ENCODE assay signal across 10 mouse cellular contexts in the genomic region with DNA sequence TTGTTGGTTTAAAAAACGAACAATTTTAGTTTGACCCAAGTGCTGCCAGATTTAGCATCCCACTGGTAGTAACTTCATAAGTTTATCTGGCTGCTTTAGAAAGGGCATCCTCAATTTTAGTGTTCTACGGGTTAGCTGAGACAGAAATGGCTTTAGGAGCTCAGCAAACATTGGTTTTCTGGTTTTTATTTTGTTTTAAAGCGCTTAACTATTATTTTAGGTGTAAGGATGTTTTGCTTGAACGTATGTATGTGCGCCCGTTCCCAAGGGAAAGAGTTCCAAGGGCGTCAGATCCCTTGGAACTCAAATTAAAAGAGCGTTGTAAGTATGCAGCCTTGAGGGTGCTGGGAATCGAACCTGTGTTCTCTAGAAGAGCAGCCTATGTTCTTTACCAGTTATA. TPM values are rescaled to one million over a fixed set of nuclear protein-coding genes. Genes with fewer than 3 reads are reported as not detected.
A peak's percentile ranks its signal among the peaks of the same experiment; 100 is the strongest.
DNase-seq lines count a peak whose midpoint lies in the region; ATAC-seq lines count a peak whose summit lies in the region.
"Had no signal": no experiment of that assay in that cellular context is flagged by ENCODE, and none has a peak within 500 bp of the region (broad histone marks: within the 10 kb centered on the region; RNA-seq: fewer than 3 reads in every experiment).

No protein-coding gene starts in this region.

- peak overlapping the region; percentile 88 for H3K4me2 ChIP-seq in heart, embryonic 13.5 days
- 0 out of 2 replicates have a peak overlapping the region, but pooled peaks have one; percentile 91 for H3K4me2 ChIP-seq in lung, embryonic 15.5 days
- no peak overlapping the region for H3K4me2 ChIP-seq in limb, embryonic 13.5 days (replicated peaks)
- H3K4me2 ChIP-seq in neural tube, embryonic 13.5 days: peak overlapping the region; percentile 96; the same call in 1 of the 2 replicates

- 41% methylated on average over 9 of the region's 9 CpGs for WGBS in heart, embryonic 13.5 days
- 38% methylated on average over 9 of the region's 9 CpGs for WGBS in lung, embryonic 15.5 days
- WGBS in limb, embryonic 13.5 days: 27% methylated on average over 9 of the region's 9 CpGs
- 49% methylated on average over 9 of the region's 9 CpGs for WGBS in neural tube, embryonic 13.5 days

- no peaks in the 10 kb centered on the region for H3K36me3 ChIP-seq in heart, embryonic 13.5 days
- H3K36me3 ChIP-seq in lung, embryonic 15.5 days: no peaks in the 10 kb centered on the region
- no peaks in the 10 kb centered on the region for H3K36me3 ChIP-seq in limb, embryonic 13.5 days
- no peaks in the 10 kb centered on the region for H3K36me3 ChIP-seq in neural tube, embryonic 13.5 days
- H3K36me3 ChIP-seq: embryonic facial prominence, embryonic 12.5 days had no signal

- H3K4me3 ChIP-seq in heart, embryonic 13.5 days: no peak overlapping the region
- H3K4me3 ChIP-seq in lung, embryonic 15.5 days: no peak overlapping the region
- peak overlapping the region; percentile 65; the same call in 1 of the 2 replicates for H3K4me3 ChIP-seq in limb, embryonic 13.5 days
- no peak overlapping the region for H3K4me3 ChIP-seq in neural tube, embryonic 13.5 days

- H3K9ac ChIP-seq in heart, embryonic 13.5 days: no peak overlapping the region
- no peak overlapping the region for H3K9ac ChIP-seq in lung, embryonic 15.5 days
- no peak overlapping the region for H3K9ac ChIP-seq in limb, embryonic 13.5 days
- no peak overlapping the region for H3K9ac ChIP-seq in neural tube, embryonic 13.5 days

- H3K9me3 ChIP-seq in heart, embryonic 13.5 days: no peaks in the 10 kb centered on the region
- H3K9me3 ChIP-seq in lung, embryonic 15.5 days: no peaks in the 10 kb centered on the region
- H3K9me3 ChIP-seq in limb, embryonic 13.5 days: no peaks in the 10 kb centered on the region
- no peaks in the 10 kb centered on the region for H3K9me3 ChIP-seq in neural tube, embryonic 13.5 days
- H3K9me3 ChIP-seq: embryonic facial prominence, embryonic 12.5 days had no signal

- peaks cover 22% of the 10 kb centered on the region for H3K4me1 ChIP-seq in heart, embryonic 13.5 days
- H3K4me1 ChIP-seq in lung, embryonic 15.5 days: peaks cover 28% of the 10 kb centered on the region
- peaks cover 25% of the 10 kb centered on the region for H3K4me1 ChIP-seq in limb, embryonic 13.5 days
- H3K4me1 ChIP-seq in neural tube, embryonic 13.5 days (replicated peaks): peaks cover 32% of the 10 kb centered on the region

- H3K27ac ChIP-seq in heart, embryonic 13.5 days (replicated peaks): no peak overlapping the region
- H3K27ac ChIP-seq in lung, embryonic 15.5 days: no peak overlapping the region
- no peak overlapping the region for H3K27ac ChIP-seq in limb, embryonic 13.5 days
- H3K27ac ChIP-seq in neural tube, embryonic 13.5 days (replicated peaks): no peak overlapping the region
- H3K27ac ChIP-seq: embryonic facial prominence, embryonic 12.5 days had no signal

- H3K27me3 ChIP-seq in heart, embryonic 13.5 days (replicated peaks): peaks cover 76% of the 10 kb centered on the region
- peaks cover 73% of the 10 kb centered on the region for H3K27me3 ChIP-seq in lung, embryonic 15.5 days
- H3K27me3 ChIP-seq in limb, embryonic 13.5 days: peaks cover 75% of the 10 kb centered on the region
- peaks cover 60% of the 10 kb centered on the region for H3K27me3 ChIP-seq in neural tube, embryonic 13.5 days

- ATAC-seq in heart, embryonic 13.5 days (ENCODE audit: extremely low read depth, insufficient number of reproducible peaks, low FRiP score, low TSS enrichment): no peak
- no peak for ATAC-seq in lung, embryonic 15.5 days (ENCODE audit: borderline replicate concordance, extremely low read depth, low FRiP score, low TSS enrichment)
- no peak for ATAC-seq in limb, embryonic 13.5 days (ENCODE audit: low FRiP score, low read depth)
- no peak for ATAC-seq in neural tube, embryonic 13.5 days (ENCODE audit: low read depth)

- DNase-seq in heart, adult 18-20 months: no peak
- no peak for DNase-seq in lung, postnatal 14 days
- DNase-seq in right cerebral cortex, postnatal 4 days: no peak

RNA-seq across cellular contexts. Expression of gene Usp44, which starts 1.5 kb away (rescaled TPM):
- 0.29 and 0.31 TPM in 2 replicates for polyA plus RNA-seq in heart, embryonic 13.5 days (2015; fragmentation: Nextera tagmentation; extraction: Ambion mirVana)
- not detected for total RNA-seq in heart, adult 18-20 months (2021)
- polyA plus RNA-seq in lung, embryonic 15.5 days (2015; fragmentation: Nextera tagmentation; extraction: Ambion mirVana): 0.29 and 0.30 TPM in 2 replicates
- 0.88 and 1.2 TPM in 2 replicates for polyA plus RNA-seq in limb, embryonic 13.5 days (2015; fragmentation: Nextera tagmentation; extraction: Ambion mirVana)
- polyA plus RNA-seq in neural tube, embryonic 13.5 days (2015; fragmentation: Nextera tagmentation; extraction: Ambion mirVana): 0.28 and 0.54 TPM in 2 replicates
- total RNA-seq: adrenal gland, adult 18-20 months; layer of hippocampus, adult 8-10 months had no signal
